28 mouse cellular contexts compared by ENCODE assay signal in the genomic region with DNA sequence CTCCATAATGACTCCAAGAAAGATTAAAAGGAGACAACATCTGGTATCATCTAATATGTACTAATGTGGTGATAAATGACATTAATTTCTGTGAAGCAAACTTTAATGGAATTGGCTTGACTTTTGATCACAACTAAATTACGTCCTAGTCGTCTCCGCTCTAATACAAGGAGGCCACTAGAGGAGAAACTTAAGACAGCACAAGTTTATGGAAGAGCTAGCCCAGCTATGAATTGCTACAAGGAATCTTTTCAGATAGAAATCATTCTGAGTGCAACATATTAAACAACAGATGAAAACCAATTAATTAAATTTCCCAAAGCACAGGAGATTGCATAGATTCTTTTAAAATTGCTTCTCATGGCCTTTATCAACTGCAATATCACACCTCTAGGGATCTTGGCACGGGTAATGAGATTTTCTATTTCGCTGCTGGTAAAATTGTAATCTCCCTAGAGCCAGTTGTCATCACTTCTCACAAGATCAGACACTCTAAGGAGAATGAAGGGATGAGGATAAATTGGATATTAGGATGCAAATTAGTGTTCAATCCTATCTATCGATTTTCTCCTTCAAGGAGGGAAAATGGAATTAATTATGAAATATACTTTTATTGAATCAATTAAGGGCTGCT. TPM values are rescaled to one million over a fixed set of nuclear protein-coding genes. Genes with fewer than 3 reads are reported as not detected.
A peak's percentile ranks its signal among the peaks of the same experiment; 100 is the strongest.
DNase-seq lines count a peak whose midpoint lies in the region; ATAC-seq lines count a peak whose summit lies in the region.
"Had no signal": no experiment of that assay in that cellular context is flagged by ENCODE, and none has a peak within 500 bp of the region (broad histone marks: within the 10 kb centered on the region; RNA-seq: fewer than 3 reads in every experiment).

No protein-coding gene starts in this region.

- H3K27ac ChIP-seq in hindbrain, embryonic 11.5 days (ENCODE audit: low read depth, low read length): no peak overlapping the region
- no peak overlapping the region for H3K27ac ChIP-seq in hindbrain, embryonic 10.5 days
- no peak overlapping the region for H3K27ac ChIP-seq in hindbrain, embryonic 14.5 days
- no peak overlapping the region; the same call in 1 of the 2 replicates for H3K27ac ChIP-seq in midbrain, embryonic 14.5 days (replicated peaks; ENCODE audit: low read depth, low read length)
- no peak overlapping the region for H3K27ac ChIP-seq in limb, embryonic 10.5 days
- H3K27ac ChIP-seq: embryonic facial prominence, embryonic 10.5 days; embryonic facial prominence, embryonic 15.5 days; left cerebral cortex, adult 2 months; limb, embryonic 13.5 days; lung, embryonic 15.5 days had no signal

- no peaks in the 10 kb centered on the region for H3K4me1 ChIP-seq in hindbrain, embryonic 11.5 days (replicated peaks; ENCODE audit: control insufficient read depth, insufficient read depth, low read length)
- H3K4me1 ChIP-seq in hindbrain, embryonic 10.5 days (replicated peaks): no peaks in the 10 kb centered on the region
- H3K4me1 ChIP-seq in hindbrain, embryonic 14.5 days (replicated peaks; ENCODE audit: control insufficient read depth, insufficient read depth, low read length): no peaks in the 10 kb centered on the region
- peaks cover 5% of the 10 kb centered on the region; the same call in 1 of the 2 replicates for H3K4me1 ChIP-seq in midbrain, embryonic 14.5 days (ENCODE audit: control insufficient read depth, insufficient read depth, low read length)
- peaks cover 57% of the 10 kb centered on the region for H3K4me1 ChIP-seq in limb, embryonic 10.5 days
- H3K4me1 ChIP-seq: lung, embryonic 15.5 days had no signal

- 81% methylated on average over 6 of the region's 6 CpGs for WGBS in hindbrain, embryonic 11.5 days
- WGBS in hindbrain, embryonic 10.5 days: 86% methylated on average over 6 of the region's 6 CpGs
- 43% methylated on average over 6 of the region's 6 CpGs for WGBS in hindbrain, embryonic 14.5 days
- WGBS in midbrain, embryonic 14.5 days: 53% methylated on average over 6 of the region's 6 CpGs
- 83% methylated on average over 6 of the region's 6 CpGs for WGBS in limb, embryonic 10.5 days

- H3K36me3 ChIP-seq in hindbrain, embryonic 11.5 days (ENCODE audit: control insufficient read depth, insufficient read depth, low read length): no peaks in the 10 kb centered on the region
- no peaks in the 10 kb centered on the region for H3K36me3 ChIP-seq in hindbrain, embryonic 10.5 days
- no peaks in the 10 kb centered on the region; the same call in 1 of the 2 replicates for H3K36me3 ChIP-seq in hindbrain, embryonic 14.5 days (replicated peaks; ENCODE audit: control insufficient read depth, insufficient read depth)
- H3K36me3 ChIP-seq in midbrain, embryonic 14.5 days (ENCODE audit: control insufficient read depth, insufficient read depth, low read length): no peaks in the 10 kb centered on the region; the same call in 1 of the 2 replicates
- H3K36me3 ChIP-seq in limb, embryonic 10.5 days: peaks cover 8% of the 10 kb centered on the region
- H3K36me3 ChIP-seq: embryonic facial prominence, embryonic 10.5 days; embryonic facial prominence, embryonic 15.5 days; lung, embryonic 15.5 days had no signal

- H3K4me3 ChIP-seq in hindbrain, embryonic 11.5 days (ENCODE audit: low read depth, low read length): no peak overlapping the region
- no peak overlapping the region for H3K4me3 ChIP-seq in hindbrain, embryonic 10.5 days
- H3K4me3 ChIP-seq in hindbrain, embryonic 14.5 days (replicated peaks; ENCODE audit: low read length): no peak overlapping the region
- no peak overlapping the region for H3K4me3 ChIP-seq in midbrain, embryonic 14.5 days (replicated peaks; ENCODE audit: low read depth, low read length)
- no peak overlapping the region for H3K4me3 ChIP-seq in limb, embryonic 10.5 days
- H3K4me3 ChIP-seq: embryonic facial prominence, embryonic 10.5 days; embryonic facial prominence, embryonic 15.5 days; left cerebral cortex, adult 2 months; limb, embryonic 13.5 days; lung, embryonic 15.5 days had no signal

- DNase-seq in hindbrain, embryonic 11.5 days (ENCODE audit: low spot score): no peak
- no peak for DNase-seq in hindbrain, embryonic 10.5 days (ENCODE audit: low spot score)
- DNase-seq in hindbrain, embryonic 14.5 days (ENCODE audit: low spot score): peak; percentile 51
- peak; percentile 65 for DNase-seq in midbrain, embryonic 14.5 days
- DNase-seq in limb, embryonic 10.5 days (ENCODE audit: low spot score): no peak
- no peak for DNase-seq in cerebellum, adult 11-12 months
- DNase-seq: adrenal gland, postnatal 25 days; cerebellum, adult 2 months; cerebellum, postnatal 14 days; gastrocnemius, postnatal 25 days; heart, adult 18-20 months; heart, postnatal 36 days; kidney, postnatal 14 days; retina, postnatal 1 day; right cerebral cortex, postnatal 14 days; thymus, postnatal 4 days had no signal

- no peak overlapping the region for H3K4me2 ChIP-seq in hindbrain, embryonic 11.5 days (replicated peaks; ENCODE audit: low read depth, low read length)
- no peak overlapping the region for H3K4me2 ChIP-seq in hindbrain, embryonic 14.5 days (replicated peaks)
- H3K4me2 ChIP-seq in midbrain, embryonic 14.5 days (ENCODE audit: low read length): no peak overlapping the region
- H3K4me2 ChIP-seq: embryonic facial prominence, embryonic 15.5 days; heart, embryonic 11.5 days; limb, embryonic 13.5 days; liver, embryonic 11.5 days; lung, embryonic 15.5 days had no signal

- H3K27me3 ChIP-seq in hindbrain, embryonic 11.5 days (ENCODE audit: control insufficient read depth, insufficient read depth, low read length): no peaks in the 10 kb centered on the region
- no peaks in the 10 kb centered on the region for H3K27me3 ChIP-seq in hindbrain, embryonic 10.5 days (ENCODE audit: insufficient read depth, poor library complexity, severe bottlenecking)
- no peaks in the 10 kb centered on the region for H3K27me3 ChIP-seq in hindbrain, embryonic 14.5 days (ENCODE audit: control insufficient read depth, insufficient read depth, low read length)
- no peaks in the 10 kb centered on the region for H3K27me3 ChIP-seq in midbrain, embryonic 14.5 days (ENCODE audit: control insufficient read depth, insufficient read depth, low read length)
- H3K27me3 ChIP-seq in limb, embryonic 10.5 days (ENCODE audit: low read depth, poor library complexity, severe bottlenecking): no peaks in the 10 kb centered on the region
- H3K27me3 ChIP-seq: embryonic facial prominence, embryonic 15.5 days; limb, embryonic 13.5 days; lung, embryonic 15.5 days had no signal

- no peaks in the 10 kb centered on the region for H3K9me3 ChIP-seq in hindbrain, embryonic 11.5 days (ENCODE audit: control insufficient read depth, low read length)
- no peaks in the 10 kb centered on the region for H3K9me3 ChIP-seq in hindbrain, embryonic 10.5 days
- no peaks in the 10 kb centered on the region for H3K9me3 ChIP-seq in hindbrain, embryonic 14.5 days (ENCODE audit: control insufficient read depth, low read length)
- no peaks in the 10 kb centered on the region for H3K9me3 ChIP-seq in midbrain, embryonic 14.5 days (ENCODE audit: control insufficient read depth, low read length)
- H3K9me3 ChIP-seq in limb, embryonic 10.5 days (replicated peaks): no peaks in the 10 kb centered on the region
- H3K9me3 ChIP-seq: embryonic facial prominence, embryonic 10.5 days; embryonic facial prominence, embryonic 15.5 days; limb, embryonic 13.5 days; lung, embryonic 15.5 days had no signal

- ATAC-seq in hindbrain, embryonic 11.5 days (ENCODE audit: low FRiP score): peak; percentile 53
- ATAC-seq in hindbrain, embryonic 14.5 days (ENCODE audit: low FRiP score): peak; percentile 81; the same call in 1 of the 2 replicates
- no peak; the same call in 1 of the 2 replicates for ATAC-seq in midbrain, embryonic 14.5 days (ENCODE audit: low FRiP score, low TSS enrichment)
- ATAC-seq in megakaryocyte, adult 5-6 weeks (ENCODE audit: poor library complexity, severe bottlenecking): no peak
- ATAC-seq: CD4-positive, CD25-positive, alpha-beta regulatory T cell, adult 4 months; intestine, postnatal 0 days had no signal

- no peak overlapping the region for H3K9ac ChIP-seq in hindbrain, embryonic 11.5 days (ENCODE audit: low read depth, low read length)
- H3K9ac ChIP-seq in hindbrain, embryonic 14.5 days: no peak overlapping the region
- no peak overlapping the region for H3K9ac ChIP-seq in midbrain, embryonic 14.5 days (replicated peaks; ENCODE audit: low read length)
- H3K9ac ChIP-seq: embryonic facial prominence, embryonic 15.5 days; limb, embryonic 13.5 days; lung, embryonic 15.5 days had no signal

RNA-seq across cellular contexts. Expression of a gene that starts 32.7 kb away (rescaled TPM):
- 13.7 and 14.7 TPM in 2 replicates for polyA plus RNA-seq in hindbrain, embryonic 11.5 days (2014; fragmentation: Nextera tagmentation; extraction: Ambion mirVana)
- 7.6 and 8.5 TPM in 2 replicates for polyA plus RNA-seq in hindbrain, embryonic 10.5 days (2016; fragmentation: Nextera tagmentation; extraction: Ambion mirVana)
- 44.3 and 59.0 TPM in 2 replicates for polyA plus RNA-seq in hindbrain, embryonic 14.5 days (2014; fragmentation: Nextera tagmentation; extraction: Ambion mirVana)
- 28.4 and 30.2 TPM in 2 replicates for polyA plus RNA-seq in midbrain, embryonic 14.5 days (2014; fragmentation: Nextera tagmentation; extraction: Ambion mirVana)
- not detected in 2 replicates for total RNA-seq in megakaryocyte, adult 5-6 weeks (2015)
- not detected in 2 replicates for total RNA-seq in megakaryocyte, adult 5-6 weeks (2017)
- polyA plus RNA-seq in limb, embryonic 10.5 days (2016; fragmentation: Nextera tagmentation; extraction: Ambion mirVana): 14.2 and 23.2 TPM in 2 replicates
- total RNA-seq: megakaryocyte progenitor cell, adult 5-6 weeks; monocyte, adult 5-6 weeks had no signal
- polyA plus RNA-seq: CD4-positive, CD25-positive, alpha-beta regulatory T cell, adult 4 months had no signal

Comparison
In these comparisons a context has a peak if more than half of its experiments do, and no peak if none do; other contexts are left out.
1. DNase-seq: peak in hindbrain, embryonic 14.5 days (single experiment) and midbrain, embryonic 14.5 days (single experiment); none in hindbrain, embryonic 11.5 days (single experiment), hindbrain, embryonic 10.5 days (single experiment), limb, embryonic 10.5 days (single experiment) and cerebellum, adult 11-12 months (single experiment).
2. ATAC-seq: peak in hindbrain, embryonic 11.5 days (single experiment) and hindbrain, embryonic 14.5 days (single experiment); none in midbrain, embryonic 14.5 days (single experiment) and megakaryocyte, adult 5-6 weeks (single experiment).